Comparison of ENCODE assay signal across 8 mouse cellular contexts in genomic region chr10:81136706-81137231, GRCm38 (mm10). TPM values are rescaled to one million over a fixed set of nuclear protein-coding genes. Genes with fewer than 3 reads are reported as not detected.
DNase-seq lines count a peak whose midpoint lies in the region; ATAC-seq lines count a peak whose summit lies in the region.

No protein-coding gene starts in this region.

- DNase-seq in 3134 (ENCODE audit: extremely low read depth, insufficient read length, low spot score) = peak; percentile 84
- DNase-seq in NIH3T3 (ENCODE audit: low read depth) = peak; percentile 86
- DNase-seq in cerebellum, postnatal 25 days = peak; percentile 86 to 89
- peak; percentile 99 for DNase-seq in heart, adult 11 months
- DNase-seq in kidney, adult 11 months = peak; percentile 92
- peak; percentile 75 for DNase-seq in ovary, adult 18-20 months (ENCODE audit: low spot score)
- peak; percentile 89 for DNase-seq in thymus, postnatal 4 days

- ATAC-seq in liver, embryonic 15.5 days (ENCODE audit: insufficient read depth) = peak; percentile 5; the same call in 1 of the 2 replicates

- no peaks in the 10 kb centered on the region for H3K9me3 ChIP-seq in liver, embryonic 15.5 days (replicated peaks)

- H3K4me2 ChIP-seq in liver, embryonic 15.5 days = peak overlapping the region; percentile 95

- peak overlapping the region; percentile 99 for H3K27ac ChIP-seq in liver, embryonic 15.5 days (replicated peaks)

- H3K4me3 ChIP-seq in liver, embryonic 15.5 days (replicated peaks) = peak overlapping the region; percentile 86

- H3K27me3 ChIP-seq in liver, embryonic 15.5 days = no peaks in the 10 kb centered on the region

- H3K4me1 ChIP-seq in liver, embryonic 15.5 days (replicated peaks) = peaks cover 67% of the 10 kb centered on the region

- H3K9ac ChIP-seq in liver, embryonic 15.5 days = peak overlapping the region; percentile 99

- WGBS in liver, embryonic 15.5 days (ENCODE audit: insufficient replicate concordance) = under 1% methylated on average over 48 of the region's 50 CpGs

- peaks cover 20% of the 10 kb centered on the region for H3K36me3 ChIP-seq in liver, embryonic 15.5 days (replicated peaks)

RNA-seq across cellular contexts. Expression of gene Zbtb7a, which starts 1.7 kb away (rescaled TPM):
- polyA plus RNA-seq in liver, embryonic 15.5 days (2015; fragmentation: Nextera tagmentation; extraction: Ambion mirVana) = 47.6 and 56.9 TPM in 2 replicates

RNA-seq across cellular contexts. Expression of gene Pias4, which starts 31.0 kb away (rescaled TPM):
- 26.0 and 32.6 TPM in 2 replicates for polyA plus RNA-seq in liver, embryonic 15.5 days (2015; fragmentation: Nextera tagmentation; extraction: Ambion mirVana)

RNA-seq across cellular contexts. Expression of gene Map2k2, which starts 31.1 kb away (rescaled TPM):
- 111 and 117 TPM in 2 replicates for polyA plus RNA-seq in liver, embryonic 15.5 days (2015; fragmentation: Nextera tagmentation; extraction: Ambion mirVana)

RNA-seq across cellular contexts. Expression of gene Creb3l3, which starts 38.1 kb away (rescaled TPM):
- polyA plus RNA-seq in liver, embryonic 15.5 days (2015; fragmentation: Nextera tagmentation; extraction: Ambion mirVana) = 32.9 and 36.3 TPM in 2 replicates

RNA-seq across cellular contexts. Expression of gene Eef2, which starts 39.7 kb away (rescaled TPM):
- polyA plus RNA-seq in liver, embryonic 15.5 days (2015; fragmentation: Nextera tagmentation; extraction: Ambion mirVana) = 270 and 306 TPM in 2 replicates

Comparison
In these comparisons a context has a peak if more than half of its experiments do, and no peak if none do; other contexts are left out.
1. Peak in every context shown above with its lines: DNase-seq, ATAC-seq, H3K4me3 ChIP-seq and H3K27ac ChIP-seq.